Mouse (Mus musculus): ENCODE results near the gene Iqsec2.

GRCm38 (mm10) chrX:152146691-152147090 lies 2.6 kb downstream of the Iqsec2 start:
- TF ChIP-seq POLR2A (IDR thresholded peaks at IDR 0.05; ENCODE audit: insufficient read depth, low read depth, low read length) (no peak), CTCF (IDR thresholded peaks at IDR 0.05) (no peak)

All from heart, adult 2 months (tissue).